Mouse (Mus musculus): ENCODE data around the gene Fbrs. TPM values are rescaled to one million over a fixed set of nuclear protein-coding genes. Genes with fewer than 3 reads are reported as not detected.

The Fbrs gene
- polyA plus RNA-seq, 1 experiment from 2014 or later, result 11.1 TPM

DNA sequence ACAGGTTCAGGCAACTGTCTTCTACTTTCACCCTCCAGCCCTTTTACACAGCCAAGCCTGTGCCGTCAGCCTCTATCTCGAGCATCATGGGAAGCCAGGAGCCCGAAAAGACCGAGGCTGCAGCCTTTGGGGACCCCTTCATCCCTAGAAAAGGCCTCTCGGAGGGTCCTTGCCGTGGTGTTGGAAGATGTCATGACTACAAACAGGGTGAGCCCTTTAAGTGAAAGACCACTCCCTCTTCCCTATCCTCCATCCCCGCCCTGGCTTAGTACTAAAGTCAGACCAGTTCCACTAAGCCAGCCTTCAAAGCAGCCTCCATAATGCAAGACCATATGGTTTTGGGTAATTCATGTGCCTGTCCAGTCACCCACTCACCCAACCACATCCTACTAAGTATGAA lies 6.9 kb upstream of the Fbrs start:
- H3K9me3 ChIP-seq (replicated peaks; ENCODE audit: control insufficient read depth, low read length), result no peaks in the 10 kb centered on the region
- H3K27ac ChIP-seq (ENCODE audit: low read depth, low read length), result peak overlapping the region; percentile 97
- no peaks in the 10 kb centered on the region for H3K27me3 ChIP-seq (ENCODE audit: control insufficient read depth, insufficient read depth, low read length)
- 0% methylated on average over 7 of the region's 7 CpGs for WGBS (ENCODE audit: insufficient replicate concordance)
- H3K4me3 ChIP-seq (ENCODE audit: low read depth, low read length), result peak overlapping the region; percentile 88
- H3K36me3 ChIP-seq (ENCODE audit: control insufficient read depth, insufficient read depth, low read length), result peaks cover 30% of the 10 kb centered on the region; the same call in 1 of the 2 replicates
- H3K9ac ChIP-seq (ENCODE audit: low read depth, low read length), result peak overlapping the region; percentile 93
- H3K4me1 ChIP-seq (ENCODE audit: control insufficient read depth, insufficient read depth, low read length), result peaks cover 9% of the 10 kb centered on the region
- peak overlapping the region; percentile 91 for H3K4me2 ChIP-seq
- no peak for ATAC-seq (replicated peaks; ENCODE audit: insufficient number of reproducible peaks, low FRiP score, low TSS enrichment)

DNA sequence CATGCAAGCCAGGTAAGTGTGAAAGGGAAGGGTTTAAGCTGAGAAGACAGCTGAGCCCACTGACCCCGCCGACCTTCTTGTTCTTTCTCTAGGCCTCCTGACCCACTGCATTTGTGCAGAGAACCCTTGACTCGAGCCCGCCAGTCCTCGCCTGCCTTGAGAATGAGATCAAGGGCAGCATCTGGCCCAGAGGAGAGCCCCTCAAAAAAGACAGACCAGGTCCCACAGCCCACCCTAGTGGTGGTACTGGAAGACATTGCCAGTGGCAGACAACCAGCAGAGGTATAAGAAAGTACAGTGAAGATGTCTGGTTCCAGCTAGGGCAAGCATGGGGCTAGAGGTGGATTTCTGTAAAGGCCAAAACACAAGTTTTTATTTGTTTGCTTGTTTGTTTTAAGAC lies 5.3 kb upstream of the Fbrs start:
- peaks cover 10% of the 10 kb centered on the region for H3K4me1 ChIP-seq (ENCODE audit: control insufficient read depth, insufficient read depth, low read length)
- no peak overlapping the region for H3K4me2 ChIP-seq
- H3K4me3 ChIP-seq (ENCODE audit: low read depth, low read length), result no peak overlapping the region
- no peaks in the 10 kb centered on the region for H3K9me3 ChIP-seq (replicated peaks; ENCODE audit: control insufficient read depth, low read length)
- no peak overlapping the region for H3K27ac ChIP-seq (ENCODE audit: low read depth, low read length)
- WGBS (ENCODE audit: insufficient replicate concordance), result 87% methylated on average over 5 of the region's 5 CpGs
- H3K36me3 ChIP-seq (ENCODE audit: control insufficient read depth, insufficient read depth, low read length), result peaks cover 30% of the 10 kb centered on the region; the same call in 1 of the 2 replicates
- no peak overlapping the region for H3K9ac ChIP-seq (ENCODE audit: low read depth, low read length)
- ATAC-seq (replicated peaks; ENCODE audit: insufficient number of reproducible peaks, low FRiP score, low TSS enrichment), result no peak
- H3K27me3 ChIP-seq (ENCODE audit: control insufficient read depth, insufficient read depth, low read length), result no peaks in the 10 kb centered on the region

DNA sequence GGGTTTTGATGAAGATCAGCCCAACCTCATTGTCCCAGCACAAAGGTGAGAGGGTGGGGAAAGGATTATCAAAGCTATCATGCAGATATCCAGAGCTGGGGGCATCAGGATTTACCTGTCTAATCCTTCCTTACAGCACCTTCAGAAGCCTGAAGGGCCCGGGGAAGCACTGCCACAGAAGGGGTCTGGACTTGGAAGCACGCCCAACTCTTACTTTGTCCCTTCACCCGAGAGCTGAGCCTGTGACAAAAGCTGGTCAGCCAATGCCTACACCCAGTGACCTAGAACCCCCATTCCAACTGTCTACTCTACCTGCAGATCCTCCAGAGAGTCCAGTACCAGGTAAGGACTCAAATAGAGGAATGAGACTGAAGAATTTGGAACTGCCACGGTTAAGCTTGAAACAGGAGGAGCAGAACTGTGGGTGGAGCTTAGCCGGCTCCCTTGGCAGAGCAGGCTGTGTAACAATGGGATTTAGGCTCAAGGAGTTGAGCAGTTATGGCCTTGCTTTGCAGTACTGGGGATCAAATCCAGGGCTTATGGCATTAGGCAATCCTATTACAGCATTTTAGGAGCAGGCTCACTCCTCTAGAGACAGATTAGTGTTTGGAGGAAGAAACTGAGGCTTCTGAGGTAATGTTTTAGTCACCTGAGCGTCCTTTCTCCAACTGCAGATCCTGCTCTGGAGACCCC lies 4.5 kb upstream of the Fbrs start:
- Histone ChIP-seq H3K4me1 (ENCODE audit: control insufficient read depth, insufficient read depth, low read length) (peaks cover 10% of the 10 kb centered on the region), H3K36me3 (ENCODE audit: control insufficient read depth, insufficient read depth, low read length) (peaks cover 30% of the 10 kb centered on the region; the same call in 1 of the 2 replicates), H3K27me3 (ENCODE audit: control insufficient read depth, insufficient read depth, low read length) (no peaks in the 10 kb centered on the region), H3K4me3 (ENCODE audit: low read depth, low read length) (no peak overlapping the region), H3K4me2 (no peak overlapping the region), H3K9ac (ENCODE audit: low read depth, low read length) (no peak overlapping the region), H3K27ac (ENCODE audit: low read depth, low read length) (no peak overlapping the region), H3K9me3 (replicated peaks; ENCODE audit: control insufficient read depth, low read length) (no peaks in the 10 kb centered on the region)
- WGBS (ENCODE audit: insufficient replicate concordance), result 85% methylated on average over 6 of the region's 6 CpGs
- no peak for ATAC-seq (replicated peaks; ENCODE audit: insufficient number of reproducible peaks, low FRiP score, low TSS enrichment)

DNA sequence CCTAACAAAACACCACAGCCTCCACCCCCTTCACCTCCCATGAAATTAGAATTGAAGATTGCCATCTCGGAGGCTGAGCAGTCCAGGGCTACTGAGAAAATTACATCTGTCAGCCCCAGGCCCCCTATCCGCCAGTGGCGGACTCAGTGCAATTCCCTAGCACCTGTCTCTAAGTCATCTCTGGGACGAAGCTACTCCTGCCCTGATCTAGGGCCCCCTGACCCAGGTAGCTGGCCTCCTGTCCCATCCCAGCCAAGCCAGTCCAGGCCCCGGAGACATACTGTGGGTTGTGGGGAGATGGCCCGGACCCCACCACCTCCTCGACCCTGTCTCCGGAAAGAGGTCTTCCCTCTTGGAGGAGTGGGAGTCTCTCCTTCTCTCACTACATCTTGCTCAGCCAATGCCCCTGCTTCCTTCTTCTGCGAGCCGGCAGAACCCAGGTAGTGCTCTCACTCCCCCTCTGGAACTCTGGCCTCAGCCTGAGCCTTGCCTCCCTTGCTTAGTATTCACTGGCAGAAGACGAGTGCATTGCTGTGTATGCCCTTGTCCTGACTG lies 3.7 kb upstream of the Fbrs start:
- Histone ChIP-seq H3K4me2 (no peak overlapping the region), H3K4me3 (ENCODE audit: low read depth, low read length) (no peak overlapping the region), H3K9ac (ENCODE audit: low read depth, low read length) (no peak overlapping the region), H3K4me1 (ENCODE audit: control insufficient read depth, insufficient read depth, low read length) (peaks cover 15% of the 10 kb centered on the region), H3K27me3 (ENCODE audit: control insufficient read depth, insufficient read depth, low read length) (no peaks in the 10 kb centered on the region), H3K27ac (ENCODE audit: low read depth, low read length) (no peak overlapping the region), H3K9me3 (replicated peaks; ENCODE audit: control insufficient read depth, low read length) (no peaks in the 10 kb centered on the region), H3K36me3 (ENCODE audit: control insufficient read depth, insufficient read depth, low read length) (peaks cover 30% of the 10 kb centered on the region; the same call in 1 of the 2 replicates)
- no peak for ATAC-seq (replicated peaks; ENCODE audit: insufficient number of reproducible peaks, low FRiP score, low TSS enrichment)
- 89% methylated on average over 11 of the region's 11 CpGs for WGBS (ENCODE audit: insufficient replicate concordance)

DNA sequence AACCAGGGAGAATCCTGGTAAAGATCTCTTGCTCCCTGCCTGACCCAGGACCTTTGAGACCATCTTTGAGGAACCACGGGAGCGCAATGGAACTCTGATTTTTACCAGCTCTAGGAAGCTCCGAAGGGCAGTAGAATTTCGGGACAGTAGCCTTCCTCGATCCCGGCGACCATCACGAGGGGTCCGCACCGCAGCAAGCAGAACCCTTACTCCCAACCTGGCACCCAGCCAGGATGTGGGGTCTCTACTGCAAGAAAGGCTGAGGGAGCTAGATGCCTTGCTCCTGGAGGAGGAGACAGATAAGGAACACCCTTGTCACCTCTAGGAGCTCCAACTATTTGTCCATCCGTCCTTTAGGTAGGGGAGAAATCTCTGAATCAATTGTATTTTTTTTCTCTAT lies 2.7 kb upstream of the Fbrs start:
- no peak overlapping the region for H3K4me3 ChIP-seq (ENCODE audit: low read depth, low read length)
- no peak for ATAC-seq (replicated peaks; ENCODE audit: insufficient number of reproducible peaks, low FRiP score, low TSS enrichment)
- no peak overlapping the region for H3K9ac ChIP-seq (ENCODE audit: low read depth, low read length)
- H3K9me3 ChIP-seq (replicated peaks; ENCODE audit: control insufficient read depth, low read length), result no peaks in the 10 kb centered on the region
- H3K4me1 ChIP-seq (ENCODE audit: control insufficient read depth, insufficient read depth, low read length), result peaks cover 22% of the 10 kb centered on the region
- WGBS (ENCODE audit: insufficient replicate concordance), result 91% methylated on average over 11 of the region's 11 CpGs
- H3K27me3 ChIP-seq (ENCODE audit: control insufficient read depth, insufficient read depth, low read length), result no peaks in the 10 kb centered on the region
- no peak overlapping the region for H3K27ac ChIP-seq (ENCODE audit: low read depth, low read length)
- H3K36me3 ChIP-seq (ENCODE audit: control insufficient read depth, insufficient read depth, low read length), result peaks cover 34% of the 10 kb centered on the region
- no peak overlapping the region for H3K4me2 ChIP-seq

DNA sequence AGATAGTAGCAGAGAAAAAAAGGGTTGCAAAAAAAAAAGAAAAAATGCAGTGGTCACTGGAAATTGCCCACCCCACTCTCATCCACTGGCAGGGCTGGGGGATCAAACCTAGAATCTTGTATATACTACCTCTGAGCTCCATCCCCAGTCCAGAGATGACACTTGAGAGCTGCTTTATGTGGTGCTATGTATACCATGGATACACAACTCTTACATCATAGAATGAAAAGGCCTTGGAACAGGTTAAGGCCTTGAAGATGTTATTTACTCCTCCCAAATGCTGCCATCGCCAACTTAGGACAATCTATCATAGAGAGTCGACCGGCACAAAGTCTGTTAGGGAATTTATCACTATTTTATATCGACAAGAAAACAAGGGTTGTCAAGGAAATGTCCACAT lies 2.1 kb upstream of the Fbrs start:
- ATAC-seq (replicated peaks; ENCODE audit: insufficient number of reproducible peaks, low FRiP score, low TSS enrichment), result no peak
- peak overlapping the region; percentile 96 for H3K27ac ChIP-seq (ENCODE audit: low read depth, low read length)

DNA sequence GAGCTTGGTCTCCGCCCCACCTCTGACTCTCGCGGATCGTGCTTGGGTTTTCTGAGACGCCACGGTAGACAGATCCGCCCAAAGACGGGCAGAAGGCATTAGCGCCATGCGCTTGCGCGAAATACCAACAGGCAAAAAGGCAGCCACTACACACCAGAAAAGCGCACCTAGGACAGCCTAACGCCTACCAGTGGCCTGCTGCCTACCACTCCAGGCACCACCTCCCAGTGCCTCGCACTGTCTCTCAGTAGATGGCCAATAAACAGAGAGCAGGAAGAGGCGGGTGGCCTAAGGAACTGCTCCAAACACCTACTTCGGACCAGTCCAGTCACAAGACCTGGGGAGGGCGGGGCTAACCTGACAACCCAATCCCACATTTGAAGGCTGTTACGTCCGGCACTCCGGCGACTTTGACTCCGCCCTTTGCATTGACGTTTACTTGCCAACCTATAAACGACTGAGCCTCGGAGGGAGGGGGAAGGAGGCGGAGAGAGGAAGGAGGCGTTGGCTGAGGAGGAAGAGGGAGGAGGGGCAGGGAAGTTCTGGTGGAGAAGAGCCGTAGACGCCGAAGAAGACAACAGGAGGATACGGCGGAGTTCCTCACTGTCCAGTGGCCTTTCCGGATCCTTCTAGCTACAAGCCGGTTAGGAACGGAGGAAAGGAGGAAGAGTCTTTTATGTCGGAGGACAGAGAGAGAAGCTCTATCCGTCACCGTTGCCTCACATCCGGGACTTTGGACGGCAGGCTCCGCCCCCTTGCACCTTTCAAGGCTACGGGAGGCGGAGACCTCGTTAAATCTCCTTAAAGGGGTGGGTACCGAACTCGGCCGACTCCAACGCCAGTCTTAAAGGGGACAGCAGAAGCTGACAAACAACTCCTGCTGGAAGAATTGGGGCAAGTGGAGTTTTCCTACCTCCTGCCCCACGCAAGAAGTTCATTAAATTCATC lies 1.0 kb upstream of the Fbrs start:
- Histone ChIP-seq H3K4me1 (ENCODE audit: control insufficient read depth, insufficient read depth, low read length) (peaks cover 17% of the 10 kb centered on the region), H3K9ac (ENCODE audit: low read depth, low read length) (peak overlapping the region; percentile 89), H3K27me3 (ENCODE audit: control insufficient read depth, insufficient read depth, low read length) (no peaks in the 10 kb centered on the region), H3K4me2 (peak overlapping the region; percentile 92), H3K27ac (ENCODE audit: low read depth, low read length) (peak overlapping the region; percentile 96), H3K9me3 (replicated peaks; ENCODE audit: control insufficient read depth, low read length) (no peaks in the 10 kb centered on the region), H3K36me3 (ENCODE audit: control insufficient read depth, insufficient read depth, low read length) (peaks cover 41% of the 10 kb centered on the region), H3K4me3 (ENCODE audit: low read depth, low read length) (peak overlapping the region; percentile 86)
- ATAC-seq (replicated peaks; ENCODE audit: insufficient number of reproducible peaks, low FRiP score, low TSS enrichment), result peak; percentile 93
- WGBS (ENCODE audit: insufficient replicate concordance), result under 1% methylated on average over 50 of the region's 50 CpGs

More for the DNA sequence above, 2.1 kb upstream of the Fbrs start:
- 82% methylated on average over 4 of the region's 4 CpGs for WGBS (ENCODE audit: insufficient replicate concordance)
- peaks cover 22% of the 10 kb centered on the region for H3K4me1 ChIP-seq (ENCODE audit: control insufficient read depth, insufficient read depth, low read length)
- no peaks in the 10 kb centered on the region for H3K27me3 ChIP-seq (ENCODE audit: control insufficient read depth, insufficient read depth, low read length)
- peak overlapping the region; percentile 92 for H3K4me2 ChIP-seq
- peak overlapping the region; percentile 86 for H3K4me3 ChIP-seq (ENCODE audit: low read depth, low read length)
- peaks cover 34% of the 10 kb centered on the region for H3K36me3 ChIP-seq (ENCODE audit: control insufficient read depth, insufficient read depth, low read length)
- H3K9ac ChIP-seq (ENCODE audit: low read depth, low read length), result peak overlapping the region; percentile 89
- no peaks in the 10 kb centered on the region for H3K9me3 ChIP-seq (replicated peaks; ENCODE audit: control insufficient read depth, low read length)

DNA sequence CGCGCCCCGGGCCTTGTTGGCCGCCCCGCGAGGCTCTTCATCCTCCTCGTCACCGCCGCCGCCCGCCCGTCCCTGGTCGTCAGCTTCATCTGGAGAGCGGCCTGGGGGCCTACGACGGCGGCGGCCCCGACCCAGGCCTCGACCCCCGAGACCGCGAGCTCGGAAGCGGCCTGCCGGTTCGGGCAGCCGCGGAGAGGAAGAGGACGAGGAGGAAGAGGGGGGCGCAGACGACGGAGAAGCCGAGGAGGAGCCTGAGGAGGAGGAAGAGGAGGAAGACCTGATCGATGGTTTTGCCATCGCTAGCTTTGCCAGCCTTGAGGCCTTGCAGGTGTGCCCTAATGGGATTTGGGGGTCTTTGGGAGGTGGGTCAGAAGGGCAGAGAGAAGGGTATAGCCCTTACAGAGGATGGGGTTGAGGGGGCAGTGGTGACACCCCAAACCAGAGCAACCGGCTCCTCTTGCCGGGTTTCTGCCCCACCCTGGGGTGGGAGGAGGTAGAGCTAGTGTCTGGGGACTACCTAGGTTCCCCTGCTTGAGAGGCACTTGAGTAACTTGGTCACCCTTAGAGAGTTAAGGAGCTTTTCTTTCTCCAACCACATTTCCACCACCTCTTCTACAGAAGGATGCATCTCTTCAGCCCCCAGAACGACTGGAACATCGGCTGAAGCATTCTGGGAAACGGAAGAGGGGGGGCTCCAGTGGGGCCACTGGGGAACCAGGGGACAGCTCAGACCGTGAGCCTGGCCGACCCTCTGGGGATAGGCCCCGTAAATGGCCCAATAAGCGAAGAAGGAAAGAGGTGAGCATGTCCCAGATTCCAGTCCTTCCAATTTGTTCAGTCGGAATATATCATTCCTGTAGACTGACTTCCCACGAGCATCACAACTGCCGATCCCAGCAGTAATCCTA lies 573 bp downstream of the Fbrs start:
- WGBS (ENCODE audit: insufficient replicate concordance), result 4% methylated on average over 48 of the region's 48 CpGs
- no peak for ATAC-seq (replicated peaks; ENCODE audit: insufficient number of reproducible peaks, low FRiP score, low TSS enrichment)
- Histone ChIP-seq H3K9ac (ENCODE audit: low read depth, low read length) (peak overlapping the region; percentile 89), H3K4me1 (ENCODE audit: control insufficient read depth, insufficient read depth, low read length) (peaks cover 17% of the 10 kb centered on the region), H3K4me2 (peak overlapping the region; percentile 92), H3K4me3 (ENCODE audit: low read depth, low read length) (peak overlapping the region; percentile 86), H3K9me3 (replicated peaks; ENCODE audit: control insufficient read depth, low read length) (no peaks in the 10 kb centered on the region), H3K27ac (ENCODE audit: low read depth, low read length) (peak overlapping the region; percentile 96), H3K27me3 (ENCODE audit: control insufficient read depth, insufficient read depth, low read length) (no peaks in the 10 kb centered on the region), H3K36me3 (ENCODE audit: control insufficient read depth, insufficient read depth, low read length) (peaks cover 33% of the 10 kb centered on the region)

Measured in heart, embryonic 11.5 days (tissue).